In genomic region chr19:16022178-16022577, GRCm38 (mm10) we compare ENCODE assay signal across 16 mouse cellular contexts. TPM values are rescaled to one million over a fixed set of nuclear protein-coding genes. Genes with fewer than 3 reads are reported as not detected.
DNase-seq lines count a peak whose midpoint lies in the region; ATAC-seq and TF ChIP-seq lines count a peak whose summit lies in the region.
"Had no signal": no experiment of that assay in that cellular context is flagged by ENCODE, and none has a peak within 500 bp of the region (broad histone marks: within the 10 kb centered on the region; RNA-seq: fewer than 3 reads in every experiment).

No protein-coding gene starts in this region.

- no peak for ATAC-seq in intestine, embryonic 14.5 days (replicated peaks; ENCODE audit: low FRiP score, low TSS enrichment, low read depth)
- ATAC-seq in intestine, embryonic 15.5 days, result no peak
- ATAC-seq in lung, embryonic 16.5 days (ENCODE audit: low read depth), result 0 out of 2 replicates have a peak, but pooled peaks have one; percentile 12
- peak; percentile 77 for ATAC-seq in kidney, embryonic 16.5 days (ENCODE audit: low FRiP score, low TSS enrichment)
- ATAC-seq in stomach, postnatal 0 days (ENCODE audit: low FRiP score, low TSS enrichment), result no peak
- ATAC-seq in midbrain, embryonic 15.5 days (replicated peaks), result no peak
- ATAC-seq: forebrain, embryonic 14.5 days; midbrain, embryonic 13.5 days had no signal

- no peak for DNase-seq in intestine, embryonic 14.5 days (ENCODE audit: low spot score)
- DNase-seq in lung, postnatal 4 days, result no peak
- no peak for DNase-seq in stomach, postnatal 0 days (ENCODE audit: low spot score)
- DNase-seq: adrenal gland, postnatal 36 days; layer of hippocampus, adult 9-11 months; liver; lung, adult 2 months; thymus, adult 2 months had no signal

- no peaks in the 10 kb centered on the region for H3K27me3 ChIP-seq in intestine, embryonic 14.5 days (replicated peaks; ENCODE audit: control insufficient read depth, insufficient read depth, low read length)
- H3K27me3 ChIP-seq in intestine, embryonic 15.5 days (replicated peaks), result no peaks in the 10 kb centered on the region
- H3K27me3 ChIP-seq in lung, embryonic 16.5 days (ENCODE audit: control insufficient read depth, insufficient read depth, low read depth, low read length), result no peaks in the 10 kb centered on the region
- H3K27me3 ChIP-seq in kidney, embryonic 16.5 days (ENCODE audit: insufficient read depth, low read length), result no peaks in the 10 kb centered on the region
- H3K27me3 ChIP-seq in stomach, postnatal 0 days (ENCODE audit: control insufficient read depth, insufficient read depth, low read length), result no peaks in the 10 kb centered on the region
- H3K27me3 ChIP-seq in midbrain, embryonic 15.5 days (replicated peaks), result no peaks in the 10 kb centered on the region
- H3K27me3 ChIP-seq: midbrain, embryonic 13.5 days had no signal

- 50% methylated on average over 10 of the region's 10 CpGs for WGBS in intestine, embryonic 14.5 days
- 59% methylated on average over 10 of the region's 10 CpGs for WGBS in intestine, embryonic 15.5 days
- 54% methylated on average over 10 of the region's 10 CpGs for WGBS in lung, embryonic 16.5 days
- 32% methylated on average over 10 of the region's 10 CpGs for WGBS in kidney, embryonic 16.5 days
- WGBS in stomach, postnatal 0 days, result 48% methylated on average over 10 of the region's 10 CpGs
- WGBS in midbrain, embryonic 15.5 days, result 70% methylated on average over 10 of the region's 10 CpGs

- no peak for TF ChIP-seq CTCF in stomach, postnatal 0 days (IDR thresholded peaks at IDR 0.05; ENCODE audit: low read depth)

- H3K27ac ChIP-seq in intestine, embryonic 14.5 days (ENCODE audit: low read depth), result peak overlapping the region; percentile 33; the same call in 1 of the 2 replicates
- no peak overlapping the region for H3K27ac ChIP-seq in intestine, embryonic 15.5 days
- H3K27ac ChIP-seq in lung, embryonic 16.5 days (ENCODE audit: low read length), result no peak overlapping the region
- H3K27ac ChIP-seq in kidney, embryonic 16.5 days (ENCODE audit: low read length), result 0 out of 2 replicates have a peak overlapping the region, but pooled peaks have one; percentile 4
- H3K27ac ChIP-seq in stomach, postnatal 0 days (replicated peaks), result peak overlapping the region; percentile 30; the same call in 1 of the 2 replicates
- H3K27ac ChIP-seq in midbrain, embryonic 15.5 days, result no peak overlapping the region
- H3K27ac ChIP-seq: midbrain, embryonic 13.5 days had no signal

- TF ChIP-seq EP300 in stomach, postnatal 0 days (optimal IDR thresholded peaks at IDR 0.05), result no peak

- H3K9ac ChIP-seq in intestine, embryonic 14.5 days (ENCODE audit: low read length), result no peak overlapping the region
- H3K9ac ChIP-seq in intestine, embryonic 15.5 days, result no peak overlapping the region
- H3K9ac ChIP-seq in lung, embryonic 16.5 days (ENCODE audit: low read length), result no peak overlapping the region
- H3K9ac ChIP-seq in kidney, embryonic 16.5 days (replicated peaks; ENCODE audit: low read length), result no peak overlapping the region
- H3K9ac ChIP-seq in stomach, postnatal 0 days (ENCODE audit: low read length), result no peak overlapping the region
- no peak overlapping the region for H3K9ac ChIP-seq in midbrain, embryonic 15.5 days
- H3K9ac ChIP-seq: midbrain, embryonic 13.5 days had no signal

- H3K9me3 ChIP-seq in intestine, embryonic 14.5 days (ENCODE audit: control insufficient read depth, low read length), result 0 out of 2 replicates have a peak, but pooled peaks cover 3% of the 10 kb centered on the region
- H3K9me3 ChIP-seq in intestine, embryonic 15.5 days, result no peaks in the 10 kb centered on the region
- H3K9me3 ChIP-seq in lung, embryonic 16.5 days (ENCODE audit: control insufficient read depth, low read length), result no peaks in the 10 kb centered on the region
- no peaks in the 10 kb centered on the region for H3K9me3 ChIP-seq in kidney, embryonic 16.5 days (ENCODE audit: low read length)
- no peaks in the 10 kb centered on the region for H3K9me3 ChIP-seq in stomach, postnatal 0 days (ENCODE audit: control insufficient read depth, low read length)
- H3K9me3 ChIP-seq in midbrain, embryonic 15.5 days, result no peaks in the 10 kb centered on the region
- H3K9me3 ChIP-seq: midbrain, embryonic 13.5 days had no signal

- H3K4me3 ChIP-seq in intestine, embryonic 14.5 days (ENCODE audit: low read depth, low read length), result no peak overlapping the region
- H3K4me3 ChIP-seq in intestine, embryonic 15.5 days (replicated peaks), result no peak overlapping the region
- no peak overlapping the region for H3K4me3 ChIP-seq in lung, embryonic 16.5 days (ENCODE audit: low read length)
- peak overlapping the region; percentile 12; the same call in 1 of the 2 replicates for H3K4me3 ChIP-seq in kidney, embryonic 16.5 days (ENCODE audit: low read length)
- H3K4me3 ChIP-seq in stomach, postnatal 0 days (ENCODE audit: low read depth, low read length), result no peak overlapping the region
- H3K4me3 ChIP-seq in midbrain, embryonic 15.5 days, result no peak overlapping the region
- H3K4me3 ChIP-seq: erythroblast, embryonic 14.5 days; midbrain, embryonic 13.5 days; myocyte had no signal

- no peaks in the 10 kb centered on the region for H3K36me3 ChIP-seq in intestine, embryonic 14.5 days (ENCODE audit: control insufficient read depth, insufficient read depth, low read length)
- no peaks in the 10 kb centered on the region for H3K36me3 ChIP-seq in intestine, embryonic 15.5 days
- no peaks in the 10 kb centered on the region for H3K36me3 ChIP-seq in lung, embryonic 16.5 days (ENCODE audit: control insufficient read depth, insufficient read depth, low read length)
- no peaks in the 10 kb centered on the region for H3K36me3 ChIP-seq in kidney, embryonic 16.5 days (ENCODE audit: insufficient read depth, low read length)
- no peaks in the 10 kb centered on the region for H3K36me3 ChIP-seq in stomach, postnatal 0 days (ENCODE audit: control insufficient read depth, insufficient read depth, low read length)
- no peaks in the 10 kb centered on the region for H3K36me3 ChIP-seq in midbrain, embryonic 15.5 days (replicated peaks)
- H3K36me3 ChIP-seq: midbrain, embryonic 13.5 days had no signal

- H3K4me2 ChIP-seq in intestine, embryonic 14.5 days (ENCODE audit: low read length), result no peak overlapping the region
- H3K4me2 ChIP-seq in intestine, embryonic 15.5 days (replicated peaks), result no peak overlapping the region; the same call in 1 of the 2 replicates
- H3K4me2 ChIP-seq in lung, embryonic 16.5 days (ENCODE audit: low read depth, low read length), result no peak overlapping the region
- peak overlapping the region; percentile 36 for H3K4me2 ChIP-seq in kidney, embryonic 16.5 days (replicated peaks; ENCODE audit: low read depth, low read length)
- H3K4me2 ChIP-seq in stomach, postnatal 0 days (replicated peaks; ENCODE audit: low read depth), result no peak overlapping the region
- H3K4me2 ChIP-seq in midbrain, embryonic 15.5 days, result no peak overlapping the region
- H3K4me2 ChIP-seq: midbrain, embryonic 13.5 days had no signal

- H3K4me1 ChIP-seq in intestine, embryonic 14.5 days (replicated peaks; ENCODE audit: control insufficient read depth, insufficient read depth, low read length), result no peaks in the 10 kb centered on the region
- H3K4me1 ChIP-seq in intestine, embryonic 15.5 days (replicated peaks), result no peaks in the 10 kb centered on the region
- no peaks in the 10 kb centered on the region for H3K4me1 ChIP-seq in lung, embryonic 16.5 days (replicated peaks; ENCODE audit: control insufficient read depth, insufficient read depth, low read length)
- H3K4me1 ChIP-seq in kidney, embryonic 16.5 days (ENCODE audit: insufficient read depth, low read length), result peaks cover 4% of the 10 kb centered on the region; the same call in 1 of the 2 replicates
- H3K4me1 ChIP-seq in stomach, postnatal 0 days (replicated peaks; ENCODE audit: control insufficient read depth, insufficient read depth), result no peaks in the 10 kb centered on the region
- H3K4me1 ChIP-seq in midbrain, embryonic 15.5 days, result no peaks in the 10 kb centered on the region
- H3K4me1 ChIP-seq: midbrain, embryonic 13.5 days had no signal

RNA-seq across cellular contexts. Expression of gene Cep78, which starts 37.4 kb away (rescaled TPM):
- polyA plus RNA-seq in intestine, embryonic 14.5 days (2014; fragmentation: Nextera tagmentation; extraction: Ambion mirVana), result 23.4 and 24.2 TPM in 2 replicates
- 16.6 and 18.5 TPM in 2 replicates for polyA plus RNA-seq in intestine, embryonic 15.5 days (2015; fragmentation: Nextera tagmentation; extraction: Ambion mirVana)
- polyA plus RNA-seq in lung, embryonic 16.5 days (2015; fragmentation: Nextera tagmentation; extraction: Ambion mirVana), result 24.5 and 26.1 TPM in 2 replicates
- polyA plus RNA-seq in kidney, embryonic 16.5 days (2015; fragmentation: Nextera tagmentation; extraction: Ambion mirVana), result 25.4 and 27.4 TPM in 2 replicates
- 9.0 TPM in 2 replicates for polyA plus RNA-seq in stomach, postnatal 0 days (2015; fragmentation: Nextera tagmentation; extraction: Ambion mirVana)
- 31.1 and 33.6 TPM in 2 replicates for polyA plus RNA-seq in midbrain, embryonic 15.5 days (2015; fragmentation: Nextera tagmentation; extraction: Ambion mirVana)

Comparison
In these comparisons a context has a peak if more than half of its experiments do, and no peak if none do; other contexts are left out.
1. H3K27ac ChIP-seq: peak in intestine, embryonic 14.5 days (single experiment), kidney, embryonic 16.5 days (single experiment) and stomach, postnatal 0 days (single experiment); none in intestine, embryonic 15.5 days (single experiment), lung, embryonic 16.5 days (single experiment) and midbrain, embryonic 15.5 days (single experiment).
2. ATAC-seq: peak in lung, embryonic 16.5 days (single experiment) and kidney, embryonic 16.5 days (single experiment); none in intestine, embryonic 14.5 days (single experiment), intestine, embryonic 15.5 days (single experiment), stomach, postnatal 0 days (single experiment) and midbrain, embryonic 15.5 days (single experiment).